Mouse (Mus musculus): ENCODE results near the gene Igfbp5.

Igfbp5 gene

DNA sequence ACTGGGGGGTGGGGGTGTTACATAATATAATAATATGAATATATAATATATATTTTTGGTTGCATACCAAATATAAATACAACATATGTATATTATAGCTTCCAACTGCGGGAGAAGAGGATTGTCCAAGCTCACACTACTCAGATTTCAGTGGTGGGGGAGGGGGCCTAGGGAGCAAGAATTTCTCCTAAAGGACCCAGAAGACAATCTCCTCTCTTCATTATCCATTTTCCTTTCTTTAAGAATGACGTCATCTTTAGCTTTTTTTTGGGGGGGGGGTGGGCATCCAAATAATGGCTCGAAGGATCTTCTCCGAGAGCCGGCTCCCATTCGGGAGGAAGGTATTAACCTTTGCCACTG, 3.4 kb downstream of the Igfbp5 start:
- ChIA-PET CTCF (interaction anchor here (0.6 to 3.0 kb wide), 9 partner anchors 8 to 992 kb away, joined by 3 to 12 read pairs (median 4); no protein-coding TSS in a partner anchor), POLR2A (interaction anchor here (0.6 to 3.9 kb wide), 25 partner anchors 9 to 1117 kb away, joined by 3 to 42 read pairs (median 4); partner anchors contain the start of gene Igfbp2 (in 2 of the 4))

DNA sequence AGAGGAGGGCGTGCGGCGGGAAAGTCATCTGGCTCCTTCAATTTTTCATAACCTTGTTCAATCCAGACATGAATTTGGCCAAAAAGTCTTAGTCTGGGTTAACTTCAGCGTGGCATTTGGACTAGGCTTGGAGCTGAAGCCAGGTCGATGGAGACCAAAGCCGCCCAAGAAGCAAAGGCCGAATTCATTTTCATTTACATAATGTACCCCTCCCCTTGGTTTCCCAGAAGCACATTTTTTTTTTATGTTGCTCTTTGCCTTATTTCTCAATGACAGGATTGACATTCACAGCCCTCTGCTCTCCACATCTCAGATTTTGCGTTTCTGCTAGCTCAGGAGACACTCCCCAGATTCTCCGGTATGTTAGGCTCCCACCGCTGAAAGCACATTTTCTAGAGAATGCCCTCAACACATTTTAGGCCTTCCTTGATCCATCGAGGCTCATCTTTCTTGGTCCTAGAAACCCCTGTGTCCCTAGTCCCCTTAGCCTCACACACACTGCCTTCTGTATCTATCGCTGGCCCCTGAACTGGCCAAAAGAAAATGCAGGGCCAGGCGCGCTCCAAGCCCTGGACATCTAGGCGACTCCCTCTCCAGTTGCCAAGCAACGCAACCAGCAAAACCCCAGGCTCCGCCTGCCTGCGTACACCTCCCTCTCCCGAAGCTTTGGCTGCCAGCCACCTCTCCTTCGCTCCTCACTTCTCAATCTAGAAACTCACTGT, 3.9 kb downstream of the Igfbp5 start:
- ChIA-PET POLR2A (interaction anchor here (0.5 to 3.9 kb wide), 37 partner anchors 8 to 1177 kb away, joined by 3 to 42 read pairs (median 4); partner anchors contain the start of genes Igfbp2 (in 1 of the 4) and Rpl37a (in 1 of the 4)), CTCF (interaction anchor here (0.5 to 3.0 kb wide), 12 partner anchors 8 to 992 kb away, joined by 3 to 12 read pairs (median 4); no protein-coding TSS in a partner anchor)

DNA sequence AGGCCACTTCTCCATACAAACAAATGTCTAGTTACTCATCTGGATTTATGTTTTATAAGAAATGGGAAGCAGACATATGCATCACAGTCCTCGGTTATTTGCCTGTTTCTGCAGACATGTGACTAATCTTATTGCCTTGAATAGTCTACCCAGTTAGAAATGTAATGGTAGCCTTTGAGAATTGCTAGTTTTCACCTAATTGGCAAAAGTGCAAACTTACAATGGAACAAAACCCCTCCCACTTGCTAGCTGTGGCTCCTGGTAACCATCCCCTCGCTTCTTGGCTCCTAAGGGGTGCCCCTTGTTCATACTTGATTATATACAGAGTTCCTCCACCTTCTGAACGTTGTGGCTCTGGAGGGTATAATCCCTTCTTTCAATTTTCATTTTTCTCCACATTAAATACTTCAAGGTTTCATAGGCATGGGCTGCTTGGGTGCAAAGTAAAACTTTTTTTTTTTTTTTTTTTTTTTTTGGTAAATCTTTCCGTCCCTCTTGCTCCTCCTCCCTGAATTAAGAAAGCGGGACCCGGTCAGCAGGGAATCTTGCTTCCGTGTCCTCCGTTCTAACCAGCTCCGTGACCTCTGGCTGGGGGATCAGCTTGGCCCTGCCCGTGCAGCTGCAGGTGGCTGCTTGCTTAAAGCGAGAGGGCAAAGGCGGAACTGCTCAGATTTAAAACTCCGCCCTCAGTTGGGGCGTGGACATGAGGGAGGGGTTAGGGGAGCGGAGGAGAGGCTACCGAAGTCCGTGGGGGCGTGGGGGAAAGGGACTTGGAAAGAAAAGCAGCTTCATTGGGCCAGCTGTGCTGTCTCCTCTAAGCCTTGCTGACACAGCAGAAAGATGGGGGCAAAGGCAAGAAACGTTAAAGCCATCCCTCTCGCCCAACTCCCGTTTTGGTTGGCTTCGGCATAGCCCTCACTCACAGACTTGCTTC, 4.7 kb downstream of the Igfbp5 start:
- CTCF ChIA-PET, result interaction anchor here in 3 of 4 experiments (0.5 to 3.0 kb wide), 9 partner anchors 9 to 993 kb away, joined by 3 to 12 read pairs (median 5); no protein-coding TSS in a partner anchor
- POLR2A ChIA-PET, result interaction anchor here (0.5 to 3.9 kb wide), 29 partner anchors 7 to 1178 kb away, joined by 3 to 42 read pairs (median 4); partner anchors contain the start of genes Igfbp2 (in 1 of the 4) and Rpl37a (in 1 of the 4)

DNA sequence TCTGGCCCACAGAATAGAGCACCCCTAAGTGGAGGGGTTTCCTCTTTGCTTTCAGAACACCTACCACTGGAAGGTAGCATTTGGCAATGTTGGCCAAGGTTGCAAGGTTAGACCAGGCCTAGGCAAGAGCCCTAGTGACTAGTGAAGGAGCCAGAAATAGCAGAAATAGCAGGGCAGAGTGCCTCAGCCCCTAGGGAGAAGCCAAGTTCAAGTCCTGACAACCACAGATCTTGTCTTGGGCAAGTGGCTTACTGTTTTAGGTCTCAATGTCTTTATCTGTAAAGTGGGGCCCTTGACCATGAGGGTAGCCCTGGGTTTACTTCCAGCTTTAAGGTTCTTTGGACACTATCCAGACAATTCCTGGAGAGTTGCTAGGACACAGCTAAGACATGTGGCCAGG, 5.4 kb downstream of the Igfbp5 start:
- POLR2A ChIA-PET, result interaction anchor here in 3 of 4 experiments (0.7 to 1.5 kb wide), 7 partner anchors 12 to 1178 kb away, joined by 3 to 10 read pairs (median 4); partner anchors contain the start of gene Rpl37a (in 1 of the 3)

DNA sequence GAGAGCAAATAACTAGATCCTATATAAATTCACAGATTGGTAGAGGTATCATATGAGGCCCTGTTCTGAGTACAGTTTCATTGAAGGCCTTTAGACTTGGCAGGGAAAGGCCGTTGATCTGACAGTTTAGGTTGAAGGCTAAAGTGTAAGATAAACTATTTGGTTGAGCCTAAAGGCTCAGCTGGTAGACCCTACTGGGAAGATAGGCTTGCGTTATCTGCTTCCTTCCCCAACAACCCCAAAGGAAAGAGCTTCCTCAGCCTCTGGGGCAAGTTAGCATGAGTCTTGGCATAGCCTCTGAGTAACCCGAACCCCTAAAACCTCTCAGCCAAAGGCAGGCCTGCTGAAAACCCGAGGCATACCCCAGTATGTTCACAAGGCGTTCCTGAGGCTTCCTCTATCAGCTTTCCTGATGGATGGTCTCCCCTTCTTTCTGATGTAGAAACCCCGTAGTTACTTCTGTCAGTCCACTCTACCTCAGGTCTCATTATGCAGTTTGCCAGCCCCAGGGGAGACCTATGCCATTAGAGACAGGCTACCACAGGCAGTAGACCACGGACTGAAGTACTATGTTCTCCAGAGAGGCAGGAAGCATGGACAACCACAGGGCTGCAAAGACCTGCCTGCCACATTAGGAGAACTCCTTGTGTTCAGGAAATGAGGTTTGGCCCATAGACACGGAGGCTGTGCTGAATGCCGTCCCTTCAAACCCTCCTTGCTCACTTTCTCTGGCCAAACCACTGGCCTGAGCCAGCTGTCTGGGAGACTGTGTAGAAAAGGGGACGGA, 6.1 kb downstream of the Igfbp5 start:
- POLR2A ChIA-PET, result interaction anchor here in 1 of 4 experiments (0.9 to 1.1 kb wide), 2 partner anchors 158 to 625 kb away, joined by 3 read pairs; partner anchors contain the start of gene Rpl37a
- CTCF ChIA-PET, result interaction anchor here in 3 of 4 experiments (0.5 to 3.0 kb wide), 3 partner anchors 957 to 994 kb away, joined by 3 to 12 read pairs (median 3); no protein-coding TSS in a partner anchor

More for the DNA sequence above, 5.4 kb downstream of the Igfbp5 start:
- CTCF ChIA-PET, result interaction anchor here in 3 of 4 experiments (0.5 to 3.0 kb wide), 3 partner anchors 957 to 993 kb away, joined by 3 to 12 read pairs (median 7); no protein-coding TSS in a partner anchor

DNA sequence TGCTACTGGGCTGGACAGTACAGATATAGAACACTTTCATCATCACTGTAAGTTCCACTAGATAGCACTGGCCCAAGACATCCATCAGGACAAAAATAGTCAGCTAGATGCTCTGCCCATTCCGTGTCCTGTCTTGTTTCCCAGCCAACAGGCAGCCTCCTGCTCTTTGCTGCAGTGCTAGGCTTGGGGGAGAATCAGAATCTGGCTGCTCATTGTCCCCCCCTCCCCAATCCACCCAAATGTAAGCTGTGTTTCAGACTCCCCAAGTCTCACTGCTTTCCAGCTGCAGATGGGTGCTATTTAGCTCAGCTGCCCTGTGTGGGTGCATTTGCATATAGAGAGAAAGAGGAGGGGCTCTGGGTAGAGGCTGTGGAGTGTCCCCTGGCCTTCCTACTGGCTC, 7.3 kb downstream of the Igfbp5 start:
- ChIA-PET CTCF (interaction anchor here (0.6 to 1.5 kb wide), 5 partner anchors 11 to 995 kb away, joined by 3 to 7 read pairs (median 3); no protein-coding TSS in a partner anchor), POLR2A (no interaction called here)

DNA sequence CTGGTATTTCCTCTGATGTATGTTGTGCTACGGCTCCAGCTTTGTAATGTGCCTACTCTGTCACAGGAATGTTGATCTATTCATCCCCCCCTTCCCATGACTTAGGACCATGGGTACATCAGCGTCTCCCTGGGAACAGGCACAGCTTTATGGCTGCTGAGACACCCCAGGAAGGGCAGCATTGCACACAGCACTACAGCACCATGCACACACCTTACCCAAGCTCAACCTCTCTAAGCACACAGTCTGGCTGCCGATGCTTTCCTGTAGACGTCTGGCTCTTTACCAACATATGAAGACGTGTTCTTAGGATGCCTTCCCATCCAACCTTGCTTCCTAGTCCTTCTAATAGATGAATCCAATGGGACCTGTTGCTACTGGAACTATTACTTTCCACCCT, 8.3 kb downstream of the Igfbp5 start:
- CTCF ChIA-PET, result interaction anchor here (0.5 to 1.7 kb wide), 34 partner anchors 8 to 1048 kb away, joined by 3 to 8 read pairs (median 4); partner anchors contain the start of gene Igfbp5 (in 2 of the 4)
- POLR2A ChIA-PET, result interaction anchor here in 2 of 4 experiments (0.6 to 1.1 kb wide), 2 partner anchors 150 to 156 kb away, joined by 5 to 7 read pairs; no protein-coding TSS in a partner anchor

DNA sequence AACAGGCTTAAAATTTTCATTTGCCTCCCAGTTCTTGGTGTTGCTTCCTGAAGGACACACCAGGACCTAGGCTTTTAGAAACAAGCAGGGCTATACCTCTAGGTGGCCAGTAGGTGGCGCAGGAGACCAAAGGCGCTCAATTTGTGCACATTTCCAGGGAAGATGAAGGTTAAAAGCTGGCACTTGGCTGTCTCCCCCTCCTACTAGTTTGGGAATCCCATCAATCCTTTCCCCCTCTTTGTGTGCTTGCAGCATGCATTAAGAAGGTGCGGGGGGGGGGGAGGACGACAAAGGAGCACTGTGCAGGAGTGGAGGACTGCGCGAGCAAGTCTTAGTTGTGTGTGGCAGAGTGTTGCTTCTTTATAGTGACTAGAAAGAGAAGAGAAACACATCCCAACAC, 8.8 kb downstream of the Igfbp5 start:
- ChIA-PET POLR2A (interaction anchor here in 3 of 4 experiments (0.6 to 1.1 kb wide), 7 partner anchors 76 to 760 kb away, joined by 3 to 7 read pairs (median 4); no protein-coding TSS in a partner anchor), CTCF (interaction anchor here (0.5 to 1.7 kb wide), 39 partner anchors 9 to 1586 kb away, joined by 3 to 8 read pairs (median 3); partner anchors contain the start of gene Igfbp5 (in 2 of the 4))

DNA sequence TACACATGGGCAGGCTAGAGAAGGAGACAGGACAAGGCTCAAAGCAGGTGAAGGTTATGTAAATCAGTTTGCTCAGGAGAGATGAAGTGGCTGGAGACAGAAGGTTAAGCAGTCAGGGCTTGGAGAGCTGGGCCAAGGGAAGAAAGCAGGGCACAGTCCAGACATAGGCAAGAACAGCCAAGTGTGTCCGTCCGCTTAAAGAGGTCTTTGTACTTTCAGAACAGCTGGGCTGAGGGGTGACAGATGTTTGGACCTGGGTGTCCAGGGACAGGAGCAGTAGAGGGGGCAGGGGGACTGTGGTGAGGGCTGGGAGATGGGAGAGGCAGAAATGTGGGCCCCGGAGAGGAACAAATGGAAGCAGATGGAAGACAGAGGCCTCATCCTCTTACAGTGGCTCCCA, 10.4 kb downstream of the Igfbp5 start:
- POLR2A ChIA-PET, result interaction anchor here in 2 of 4 experiments (1.5 to 3.5 kb wide), 4 partner anchors 8 to 148 kb away, joined by 3 to 24 read pairs (median 7); no protein-coding TSS in a partner anchor
- CTCF ChIA-PET, result interaction anchor here in 2 of 4 experiments (0.6 to 2.0 kb wide), 3 partner anchors 10 to 962 kb away, joined by 5 to 7 read pairs (median 7); partner anchors contain the start of gene Igfbp5 (in 1 of the 2)

DNA sequence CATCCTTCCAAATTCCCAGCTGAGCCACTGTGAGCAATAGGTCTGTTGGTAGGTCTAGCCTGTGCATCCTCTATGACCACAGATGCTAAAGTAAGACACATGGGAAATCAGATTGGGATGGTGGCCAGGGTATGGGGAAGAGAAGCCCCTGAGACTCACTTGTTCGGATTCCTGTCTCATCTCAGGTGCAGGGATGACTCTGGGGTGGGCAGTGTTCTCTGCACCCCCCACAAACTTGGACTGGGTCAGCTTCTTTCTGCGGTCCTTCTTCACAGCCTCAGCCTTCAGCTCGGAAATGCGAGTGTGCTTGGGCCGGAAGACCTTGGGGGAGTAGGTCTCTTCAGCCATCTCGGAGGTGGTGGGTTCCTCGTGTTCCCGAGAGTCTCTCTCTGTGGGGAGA, 11.0 kb downstream of the Igfbp5 start:
- ChIA-PET CTCF (interaction anchor here in 3 of 4 experiments (0.7 to 2.0 kb wide), 5 partner anchors 11 to 278 kb away, joined by 4 to 11 read pairs (median 5); partner anchors contain the start of gene Igfbp5 (in 2 of the 3)), POLR2A (interaction anchor here in 3 of 4 experiments (0.5 to 3.5 kb wide), 12 partner anchors 8 to 249 kb away, joined by 3 to 24 read pairs (median 4); partner anchors contain the start of genes Igfbp2 (in 1 of the 3) and Rpl37a (in 1 of the 3))

DNA sequence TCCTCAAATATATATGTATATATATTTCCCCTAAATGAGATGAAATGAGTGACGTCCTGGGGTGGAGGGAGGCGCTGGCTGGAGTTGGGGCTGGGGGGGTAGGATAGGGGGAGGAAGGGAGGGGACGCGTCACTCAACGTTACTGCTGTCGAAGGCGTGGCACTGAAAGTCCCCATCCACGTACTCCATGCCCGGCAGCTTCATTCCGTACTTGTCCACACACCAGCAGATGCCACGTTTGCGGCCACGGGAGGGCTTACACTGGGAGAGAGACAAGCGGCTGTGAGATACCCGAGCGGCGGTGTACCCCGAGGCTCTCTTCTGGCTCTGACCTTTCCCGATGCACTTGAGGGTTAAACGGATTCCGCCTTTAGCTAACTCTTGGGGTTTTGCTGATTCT, 12.4 kb downstream of the Igfbp5 start:
- CTCF ChIA-PET, result interaction anchor here in 2 of 4 experiments (0.9 to 2.0 kb wide), 4 partner anchors 12 to 143 kb away, joined by 3 to 7 read pairs (median 4); partner anchors contain the start of gene Igfbp5 (in 1 of the 2)
- POLR2A ChIA-PET, result interaction anchor here (0.6 to 3.5 kb wide), 10 partner anchors 10 to 151 kb away, joined by 3 to 24 read pairs (median 4); partner anchors contain the start of genes Igfbp2 (in 1 of the 4) and Rpl37a (in 1 of the 4)

DNA sequence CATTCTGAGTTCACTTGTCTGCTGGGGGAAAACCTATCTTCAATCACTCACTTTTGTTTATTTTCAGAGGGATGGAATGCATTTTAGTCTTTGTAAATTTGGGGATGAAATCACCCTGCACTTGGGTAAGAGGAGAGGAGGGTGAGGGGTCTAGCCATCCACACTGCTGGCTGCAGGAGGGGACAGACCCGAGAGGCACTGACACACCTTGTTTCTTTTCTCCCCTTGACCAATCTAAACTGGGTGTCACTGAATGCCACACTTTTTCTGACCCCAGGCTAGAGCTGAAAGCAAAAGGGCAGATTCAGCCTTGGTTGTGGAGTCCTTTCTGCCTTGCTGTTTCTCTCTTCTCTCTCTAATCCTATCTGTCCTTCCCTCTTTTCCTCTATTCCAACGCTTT, 13.0 kb downstream of the Igfbp5 start:
- CTCF ChIA-PET, result no interaction called here
- POLR2A ChIA-PET, result interaction anchor here in 2 of 4 experiments (1.0 to 3.5 kb wide), 5 partner anchors 10 to 148 kb away, joined by 3 to 24 read pairs (median 6); no protein-coding TSS in a partner anchor

DNA sequence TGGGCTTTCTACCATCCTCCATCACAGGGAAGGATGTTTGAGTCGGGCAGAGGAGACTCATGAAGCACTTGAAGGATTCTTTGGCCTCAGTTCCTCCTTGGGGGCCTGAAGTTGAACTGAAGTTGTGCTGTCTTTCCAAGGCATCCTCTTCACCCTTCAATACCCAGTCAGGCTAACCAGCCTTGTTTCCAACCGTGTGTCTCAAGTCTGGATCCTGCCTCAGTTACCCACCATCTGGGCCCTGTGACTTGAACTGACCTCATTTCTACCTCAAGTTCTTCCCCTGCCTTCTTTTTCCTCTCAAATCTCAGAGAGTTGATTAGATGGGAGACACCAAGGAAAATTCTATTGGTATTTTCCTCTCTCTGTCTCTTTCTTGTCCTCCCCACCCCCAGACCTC, 14.2 kb downstream of the Igfbp5 start:
- ChIA-PET POLR2A (interaction anchor here in 1 of 4 experiments (1.0 to 14.5 kb wide), 2 partner anchors 144 to 146 kb away, joined by 3 to 306 read pairs; partner anchors contain the start of gene Rpl37a), CTCF (no interaction called here)

DNA sequence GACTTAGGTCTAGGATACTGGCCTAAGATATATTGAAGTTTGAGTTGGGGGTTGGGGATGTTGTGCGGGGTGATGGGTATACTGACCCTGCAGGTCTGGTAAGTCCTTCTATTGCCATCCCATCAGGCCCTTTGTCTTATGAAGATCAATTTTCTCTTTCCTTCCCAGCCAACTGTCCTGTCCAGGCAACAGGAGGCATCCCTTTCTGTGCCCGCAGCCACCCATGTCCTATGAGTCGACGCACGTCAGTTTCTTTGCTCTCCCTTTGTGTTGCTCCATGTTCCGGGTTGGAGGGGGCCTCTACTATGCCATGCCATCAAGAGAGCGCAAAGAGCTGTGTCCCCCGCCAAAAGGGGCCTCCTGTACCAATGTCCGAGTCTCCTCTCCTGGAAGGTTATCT, 14.7 kb downstream of the Igfbp5 start:
- POLR2A ChIA-PET, result interaction anchor here in 2 of 4 experiments (1.2 to 14.5 kb wide), 2 partner anchors 36 to 143 kb away, joined by 5 to 306 read pairs; partner anchors contain the start of genes Igfbp2 (in 1 of the 2) and Rpl37a (in 1 of the 2)
- CTCF ChIA-PET, result no interaction called here

DNA sequence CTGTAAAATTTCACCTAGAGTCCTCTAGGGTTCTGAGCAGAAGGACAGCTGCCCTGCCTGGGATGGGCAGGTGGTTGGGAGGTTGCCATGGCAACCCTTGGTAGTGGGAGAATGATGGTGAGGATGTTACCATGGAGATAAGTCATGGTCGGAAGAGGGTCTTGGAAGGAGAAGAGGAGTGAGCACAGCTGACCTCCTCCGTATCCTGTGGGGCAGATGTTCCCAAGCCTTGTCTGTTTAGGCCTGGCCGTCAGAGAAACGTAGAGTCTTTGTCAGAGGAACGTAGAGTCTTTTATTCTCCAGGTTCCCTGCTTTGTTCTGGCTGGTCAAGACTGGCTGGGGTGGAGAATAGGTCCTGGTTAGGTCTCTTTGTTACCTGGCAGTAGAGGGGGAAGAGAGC, 15.8 kb downstream of the Igfbp5 start:
- POLR2A ChIA-PET, result interaction anchor here in 3 of 4 experiments (0.6 to 14.5 kb wide), 26 partner anchors 9 to 1004 kb away, joined by 3 to 306 read pairs (median 4); partner anchors contain the start of genes Igfbp2 (in 1 of the 3) and Rpl37a (in 1 of the 3)
- CTCF ChIA-PET, result interaction anchor here in 3 of 4 experiments (0.5 to 6.5 kb wide), 7 partner anchors 53 to 1118 kb away, joined by 3 to 90 read pairs (median 4); no protein-coding TSS in a partner anchor

DNA sequence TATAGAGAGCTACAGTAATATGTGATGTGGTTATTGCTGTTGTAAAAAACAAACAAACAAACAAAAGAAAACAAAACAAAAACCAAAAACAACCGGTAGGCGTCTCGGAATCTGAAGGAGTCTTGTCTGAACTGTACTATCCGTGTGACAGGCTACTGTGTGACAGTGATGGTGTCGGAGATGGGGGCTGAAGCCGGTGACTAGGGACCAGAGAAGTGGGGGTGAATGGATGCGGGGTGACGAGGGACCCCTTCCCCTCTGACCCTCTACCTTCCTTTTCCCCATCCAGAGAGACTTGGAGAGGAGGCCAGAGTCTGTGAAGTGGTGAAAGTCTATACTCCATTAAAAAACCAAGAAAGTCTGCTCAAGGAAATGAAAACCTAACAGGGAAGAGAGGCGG, 16.4 kb downstream of the Igfbp5 start:
- CTCF ChIA-PET, result interaction anchor here in 2 of 4 experiments (1.2 to 6.5 kb wide), 2 partner anchors 12 to 140 kb away, joined by 3 to 90 read pairs; no protein-coding TSS in a partner anchor
- POLR2A ChIA-PET, result interaction anchor here in 3 of 4 experiments (0.6 to 14.5 kb wide), 18 partner anchors 10 to 632 kb away, joined by 3 to 306 read pairs (median 5); partner anchors contain the start of gene Rpl37a (in 1 of the 3)

Measured in embryonic stem cell, embryonic (primary cell).